Mouse (Mus musculus) intestine, embryonic 16.5 days (tissue): ENCODE data around the gene Sirt4. TPM values are rescaled to one million over a fixed set of nuclear protein-coding genes. Genes with fewer than 3 reads are reported as not detected.
"Not testable (repeated sequence)": the region's sequence is repeated elsewhere in the genome, so short reads cannot be mapped to it uniquely, and the experiment has no call there.

Experiments used
- ATAC-seq: fragments of 200-750 bp; cut with Nextera tagmentation; 2 replicates; pipeline ENCODE4 v1.8.0; 2017; ENCODE audit warnings: moderate TSS enrichment, moderate library complexity
- H3K27ac ChIP-seq: fragments of 300-500 bp; sonication (generic); 2 replicates; pipeline ENCODE4 v1.5.1; 2014; ENCODE audit warnings: mild to moderate bottlenecking, low read length
- H3K27me3 ChIP-seq: fragments of 300-500 bp; sonication (generic); replicated peaks from 2 replicates; pipeline ENCODE4 v1.6.1; 2014; ENCODE audit warnings: low read length, control low read depth, mixed read lengths; ENCODE audit not compliant: control insufficient read depth, insufficient read depth
- H3K36me3 ChIP-seq: fragments of 300-500 bp; sonication (generic); 2 replicates; pipeline ENCODE4 v1.6.1; 2014; ENCODE audit warnings: low read length, control low read depth; ENCODE audit not compliant: control insufficient read depth, insufficient read depth
- H3K4me1 ChIP-seq: fragments of 300-500 bp; sonication (generic); 2 replicates; pipeline ENCODE4 v1.6.1; 2014; ENCODE audit warnings: low read length, control low read depth, mixed read lengths; ENCODE audit not compliant: control insufficient read depth, insufficient read depth
- H3K4me2 ChIP-seq: fragments of 300-500 bp; sonication (generic); 2 replicates; pipeline ENCODE4 v1.6.1; 2014; ENCODE audit warnings: low read depth, low read length, control low read depth
- H3K4me3 ChIP-seq: fragments of 300-500 bp; sonication (generic); 2 replicates; pipeline ENCODE4 v1.5.1; 2014; ENCODE audit warnings: mild to moderate bottlenecking, low read length
- H3K9ac ChIP-seq: fragments of 300-500 bp; sonication (generic); 2 replicates; pipeline ENCODE4 v1.6.1; 2014; ENCODE audit warnings: low read depth, low read length
- H3K9me3 ChIP-seq: fragments of 300-500 bp; sonication (generic); 2 replicates; pipeline ENCODE4 v1.6.1; 2016; ENCODE audit warnings: low read length, control low read depth; ENCODE audit not compliant: control insufficient read depth
- WGBS: fragments of 180-500 bp; shearing (Covaris S2); extraction: QIAGEN DNeasy Blood & Tissue Kit; methylation state at CpG from one replicate; pipeline ENCODE4 v1.1.7; 2014; 5-methylcytosine and 5-hydroxymethylcytosine counted together
- polyA plus RNA-seq: library from polyadenylated mRNA; unstranded; fragments of >200 nt; fragmentation: Nextera tagmentation; extraction: Ambion mirVana; gene quantifications from 2 replicates; pipeline ENCODE4 v1.2.1, GENCODE M21; 2015

The Sirt4 gene
- polyA plus RNA-seq, 1 experiment from 2014 or later = 23.1 TPM

DNA sequence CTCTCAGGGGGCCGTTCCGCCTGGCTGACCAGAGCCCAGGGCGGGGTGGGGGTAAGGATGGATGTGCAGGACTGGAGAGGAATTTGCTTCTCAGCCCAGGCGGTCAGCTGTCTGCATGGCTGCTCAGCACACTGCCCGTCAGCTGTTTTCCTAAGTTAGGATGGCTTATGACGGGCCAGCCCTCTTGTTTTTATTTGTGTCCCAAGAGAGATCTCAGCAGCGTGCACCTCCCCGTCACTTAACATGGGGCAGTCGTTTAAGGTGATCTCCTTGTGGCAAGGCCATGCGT, 24.3 kb upstream of the Sirt4 start:
- ATAC-seq = no peak
- Histone ChIP-seq H3K4me2 (peak overlapping the region; percentile 89), H3K9me3 (no peaks in the 10 kb centered on the region), H3K27me3 (no peaks in the 10 kb centered on the region), H3K4me1 (peaks cover 37% of the 10 kb centered on the region), H3K36me3 (no peaks in the 10 kb centered on the region), H3K4me3 (peak overlapping the region; percentile 89), H3K9ac (peak overlapping the region; percentile 96), H3K27ac (peak overlapping the region; percentile 65)
- 35% methylated on average over 10 of the region's 10 CpGs for WGBS

- ATAC-seq = no peak
- Histone ChIP-seq H3K36me3 (no peaks in the 10 kb centered on the region), H3K27ac (peak overlapping the region; percentile 65)
These were observed 23.7 kb upstream of the Sirt4 start for GRCm38 (mm10) chr5:115507981-115508858.

GRCm38 (mm10) chr5:115507267-115507980, 22.9 kb upstream of the Sirt4 start:
- ATAC-seq = no peak
- Histone ChIP-seq H3K9me3 (no peaks in the 10 kb centered on the region), H3K36me3 (no peaks in the 10 kb centered on the region), H3K27ac (peak overlapping the region; percentile 72), H3K4me1 (peaks cover 35% of the 10 kb centered on the region), H3K4me2 (peak overlapping the region; percentile 89), H3K27me3 (no peaks in the 10 kb centered on the region), H3K4me3 (peak overlapping the region; percentile 89), H3K9ac (peak overlapping the region; percentile 96)
- 14% methylated on average over 12 of the region's 12 CpGs for WGBS

More at GRCm38 (mm10) chr5:115507981-115508858, 23.7 kb upstream of the Sirt4 start:
- Histone ChIP-seq H3K27me3 (no peaks in the 10 kb centered on the region), H3K4me2 (peak overlapping the region; percentile 89), H3K4me3 (peak overlapping the region; percentile 89), H3K9ac (peak overlapping the region; percentile 96), H3K9me3 (no peaks in the 10 kb centered on the region), H3K4me1 (peaks cover 35% of the 10 kb centered on the region)
- 46% methylated on average over 18 of the region's 18 CpGs for WGBS

DNA sequence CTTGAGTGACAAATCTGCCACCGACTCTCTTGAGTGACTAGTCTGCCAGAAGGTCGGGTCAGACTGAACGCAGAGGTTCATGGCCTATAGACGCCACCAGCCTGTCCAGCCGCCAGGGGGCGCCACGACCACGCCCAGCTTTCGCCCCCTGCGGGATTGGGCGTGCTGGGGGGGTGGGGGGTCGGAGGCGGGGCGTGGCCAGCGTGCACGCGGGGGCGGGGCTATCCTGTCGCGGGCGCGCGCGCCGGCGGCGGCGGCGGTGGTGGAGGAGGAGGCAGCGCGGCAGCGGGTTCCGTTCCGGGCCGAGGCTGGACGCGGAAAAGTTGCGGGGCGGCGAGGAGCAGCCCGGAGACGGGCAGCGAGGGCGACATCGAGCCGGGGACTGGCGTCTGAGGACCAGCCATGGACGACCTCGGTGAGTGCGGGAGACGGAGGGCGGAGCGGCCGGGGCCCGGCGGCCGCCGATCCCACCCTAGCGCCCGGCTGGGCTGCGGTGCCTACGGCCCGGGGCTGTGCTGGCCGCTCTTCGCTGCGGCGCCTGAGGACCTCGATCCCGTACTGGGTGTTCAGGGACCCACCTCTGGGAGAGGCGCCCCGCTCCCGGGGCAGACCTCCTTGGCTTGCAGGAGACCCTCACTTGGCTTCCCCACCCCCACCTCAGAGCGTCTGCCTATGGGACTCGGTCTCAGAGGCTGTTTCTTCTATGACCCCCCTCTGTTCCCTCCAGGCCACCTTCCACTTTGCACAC, 22.1 kb upstream of the Sirt4 start, which contains the start of gene Pxn:
Gene Pxn, plus strand, starts transcription at position 223 of the 748 bp plus-strand sequence.
- ATAC-seq = peak; percentile 84
- WGBS = under 1% methylated on average over 50 of the region's 74 CpGs
- H3K36me3 ChIP-seq = no peaks in the 10 kb centered on the region
- no peaks in the 10 kb centered on the region for H3K9me3 ChIP-seq
- peaks cover 32% of the 10 kb centered on the region for H3K4me1 ChIP-seq
- H3K27me3 ChIP-seq = no peaks in the 10 kb centered on the region
- peak within 1 kb of the TSS; percentile 96 for H3K9ac ChIP-seq
- peak within 1 kb of the TSS; percentile 89 for H3K4me2 ChIP-seq
- H3K4me3 ChIP-seq = peak within 1 kb of the TSS; percentile 89
- peak within 1 kb of the TSS; percentile 72 for H3K27ac ChIP-seq

GRCm38 (mm10) chr5:115505617-115506016, 21.1 kb upstream of the Sirt4 start:
- H3K27me3 ChIP-seq, H3K27ac ChIP-seq, H3K9ac ChIP-seq, H3K4me3 ChIP-seq, H3K9me3 ChIP-seq, ATAC-seq, H3K36me3 ChIP-seq, H3K4me2 ChIP-seq: not testable (repeated sequence)
- peaks cover 32% of the 10 kb centered on the region for H3K4me1 ChIP-seq
- WGBS = 74% methylated on average over 4 of the region's 4 CpGs

DNA sequence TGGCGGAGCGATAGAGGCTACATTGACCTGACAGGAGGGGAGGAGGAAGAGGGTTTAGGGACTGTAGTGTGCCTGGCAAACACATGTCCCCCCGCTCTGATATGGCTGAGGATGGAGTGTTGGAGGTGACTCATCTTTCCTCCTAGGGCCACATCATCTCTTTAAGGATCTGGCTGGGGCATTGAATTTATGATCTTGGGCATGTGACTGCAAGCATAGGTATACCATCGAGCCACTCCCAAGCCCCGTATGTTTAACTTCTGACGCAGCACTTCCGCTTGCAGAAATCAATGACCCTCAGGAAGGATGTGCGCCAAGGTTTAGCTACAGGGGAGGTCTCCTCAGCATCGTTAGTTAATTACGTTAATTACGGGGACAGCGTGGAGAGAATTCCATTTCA, 18.5 kb upstream of the Sirt4 start:
- peak; percentile 34; the same call in 1 of the 2 replicates for ATAC-seq
- no peak overlapping the region for H3K27ac ChIP-seq
- WGBS = 45% methylated on average over 12 of the region's 12 CpGs

GRCm38 (mm10) chr5:115500383-115500935, 15.9 kb upstream of the Sirt4 start:
- Histone ChIP-seq H3K4me3 (no peak overlapping the region), H3K9ac (no peak overlapping the region), H3K27me3 (no peaks in the 10 kb centered on the region), H3K36me3 (no peaks in the 10 kb centered on the region), H3K27ac (no peak overlapping the region), H3K4me2 (no peak overlapping the region), H3K4me1 (no peaks in the 10 kb centered on the region), H3K9me3 (no peaks in the 10 kb centered on the region)
- ATAC-seq = no peak
- WGBS = 80% methylated on average over 12 of the region's 12 CpGs

More for the DNA sequence above, 18.5 kb upstream of the Sirt4 start:
- Histone ChIP-seq H3K27me3 (no peaks in the 10 kb centered on the region), H3K9me3 (no peaks in the 10 kb centered on the region), H3K4me2 (no peak overlapping the region; the same call in 1 of the 2 replicates), H3K36me3 (no peaks in the 10 kb centered on the region), H3K4me3 (no peak overlapping the region), H3K4me1 (peaks cover 10% of the 10 kb centered on the region), H3K9ac (no peak overlapping the region)

DNA sequence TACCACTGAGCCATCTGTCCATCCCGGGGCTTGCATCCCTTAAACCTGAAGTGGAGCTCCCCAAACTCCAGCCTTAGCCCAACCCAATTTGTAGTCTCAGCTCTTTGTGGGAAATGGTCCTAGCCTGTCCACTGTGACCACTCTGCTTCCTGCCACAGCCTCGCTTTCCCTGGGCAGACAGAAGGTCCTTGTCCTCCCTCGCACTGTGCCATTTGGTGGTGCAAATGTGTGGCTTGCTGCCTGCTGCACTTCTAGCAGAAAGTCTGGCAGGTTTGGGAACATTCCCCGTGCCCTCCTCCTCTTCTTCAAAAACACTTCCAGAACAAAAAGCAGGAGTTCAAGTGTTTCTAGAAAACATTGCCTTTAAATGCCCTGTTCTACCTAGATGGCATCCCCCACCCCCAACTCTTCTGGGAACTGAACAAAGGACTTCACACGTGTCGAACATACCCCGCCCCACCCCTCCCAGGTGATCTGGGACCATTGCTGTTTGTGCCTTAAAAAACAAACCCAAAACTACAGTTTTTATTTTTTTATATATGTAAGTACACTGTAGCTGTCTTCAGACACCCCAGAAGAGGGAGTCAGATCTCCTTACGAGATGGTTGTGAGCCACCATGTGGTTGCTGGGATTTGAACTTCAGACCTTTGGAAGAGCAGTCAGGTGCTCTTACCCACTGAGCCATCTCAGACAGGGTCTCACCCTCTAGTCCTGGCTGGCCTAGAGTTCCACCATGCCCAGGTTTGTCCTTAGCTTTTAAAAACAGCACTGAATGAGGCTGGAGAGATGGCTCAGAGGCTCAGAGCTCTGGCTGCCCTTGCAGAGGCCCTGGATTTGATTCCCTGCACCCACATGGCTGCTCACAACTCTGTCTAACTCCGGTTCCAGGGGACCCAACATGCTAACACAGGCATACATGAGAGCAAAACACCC, 14.0 kb upstream of the Sirt4 start:
- Histone ChIP-seq H3K4me1 (0 out of 2 replicates have a peak, but pooled peaks cover 1% of the 10 kb centered on the region), H3K9me3 (no peaks in the 10 kb centered on the region), H3K9ac (no peak overlapping the region), H3K27ac (no peak overlapping the region), H3K36me3 (no peaks in the 10 kb centered on the region), H3K27me3 (no peaks in the 10 kb centered on the region), H3K4me2 (no peak overlapping the region), H3K4me3 (no peak overlapping the region)
- ATAC-seq = no peak
- WGBS = 54% methylated on average over 9 of the region's 9 CpGs
